Mouse (Mus musculus) cerebellum, adult 2 months (tissue): ENCODE measurements around the gene Fosl2.

Experiments used
- CTCF ChIP-seq: fragments of 200-500 bp; IDR thresholded peaks from 2 replicates; pipeline ENCODE4 v1.5.1; 2011; ENCODE audit warnings: low read depth, mild to moderate bottlenecking, control low read depth, low read length, moderate library complexity, borderline replicate concordance; ENCODE audit not compliant: insufficient read depth
- POLR2A ChIP-seq: fragments of 200-500 bp; IDR thresholded peaks from 2 replicates; pipeline ENCODE4 v1.6.1; 2011; ENCODE audit warnings: low read length, control low read depth, borderline replicate concordance; ENCODE audit not compliant: insufficient read depth

DNA sequence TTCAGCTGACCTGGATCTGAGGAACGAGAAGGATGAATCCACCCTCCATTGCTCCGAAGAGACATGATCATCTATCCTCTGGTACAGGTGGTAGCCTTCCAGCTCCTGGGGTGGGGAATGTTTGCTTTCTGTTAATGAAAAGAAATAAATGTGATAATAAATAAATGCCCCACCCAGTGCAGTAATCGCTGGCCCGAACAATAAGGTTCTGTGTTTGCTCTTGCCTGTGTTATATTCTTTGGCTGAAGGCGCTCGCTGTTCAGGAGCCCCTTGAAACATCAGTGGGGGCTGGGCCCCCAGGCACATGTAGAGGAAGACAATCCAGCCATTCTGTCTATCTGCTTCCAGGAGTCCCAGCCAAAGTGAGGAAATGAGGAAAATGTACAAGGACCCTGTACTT is 10.6 kb upstream of the Fosl2 start:
- TF ChIP-seq CTCF (no peak), POLR2A (no peak)
